Mouse (Mus musculus) neural tube, embryonic 10.5 days (tissue): ENCODE results near the gene Dgkh.
"Not testable (repeated sequence)": the region's sequence is repeated elsewhere in the genome, so short reads cannot be mapped to it uniquely, and the experiment has no call there.

Experiments
- DNase-seq: peaks from one replicate; pipeline ENCODE4 v3.0.0-alpha.2; 2017; ENCODE audit warnings: low spot score; ENCODE audit errors: extremely low spot score

The Dgkh gene

DNA sequence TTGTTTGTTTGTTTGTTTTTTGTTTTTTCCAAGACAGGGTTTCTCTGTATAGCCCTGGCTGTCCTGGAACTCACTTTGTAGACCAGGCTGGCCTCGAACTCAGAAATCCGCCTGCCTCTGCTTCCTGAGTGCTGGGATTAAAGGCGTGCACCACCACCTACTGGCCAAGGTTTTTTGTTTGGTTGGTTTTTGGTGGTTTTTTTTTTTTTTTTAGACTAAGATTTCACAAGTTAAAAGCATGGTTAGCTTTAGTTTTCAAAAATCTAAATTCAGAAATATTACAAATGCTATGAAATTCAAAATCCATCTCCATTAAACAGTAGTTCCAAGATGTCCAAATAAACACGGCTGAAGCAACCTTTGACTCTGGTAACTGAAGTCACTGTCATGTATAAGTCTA, 8.9 kb downstream of the Dgkh start:
- DNase-seq, result not testable (repeated sequence)

DNA sequence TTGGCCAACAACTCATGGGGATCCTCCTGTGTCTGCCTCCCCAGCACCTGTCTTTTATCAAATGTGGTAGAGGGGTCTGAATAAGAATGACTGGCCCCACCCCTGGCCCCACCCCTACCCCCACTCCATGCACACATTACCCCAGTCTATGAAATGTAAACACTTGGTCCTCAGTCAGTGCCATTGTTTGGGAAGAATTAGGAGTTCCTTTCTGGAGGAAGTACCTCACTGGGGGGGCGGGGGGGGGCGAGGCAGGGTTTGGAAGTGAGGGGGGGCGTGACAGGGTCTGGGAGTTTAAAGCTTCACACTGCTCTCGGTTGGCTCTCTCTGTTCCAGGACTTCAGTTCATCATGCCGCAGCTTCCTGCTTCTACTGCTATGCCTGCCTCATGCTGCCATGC, 10.5 kb downstream of the Dgkh start:
- no peak for DNase-seq

GRCm38 (mm10) chr14:78716035-78716434, 16.5 kb downstream of the Dgkh start:
- DNase-seq, result no peak

GRCm38 (mm10) chr14:78712565-78713148, 19.9 kb downstream of the Dgkh start:
- DNase-seq, result no peak

GRCm38 (mm10) chr14:78710647-78711046, 21.9 kb downstream of the Dgkh start:
- no peak for DNase-seq

- DNase-seq, result no peak
Observed at GRCm38 (mm10) chr14:78705616-78706015, 27.0 kb downstream of the Dgkh start.

GRCm38 (mm10) chr14:78703989-78704388, 28.6 kb downstream of the Dgkh start:
- no peak for DNase-seq

DNA sequence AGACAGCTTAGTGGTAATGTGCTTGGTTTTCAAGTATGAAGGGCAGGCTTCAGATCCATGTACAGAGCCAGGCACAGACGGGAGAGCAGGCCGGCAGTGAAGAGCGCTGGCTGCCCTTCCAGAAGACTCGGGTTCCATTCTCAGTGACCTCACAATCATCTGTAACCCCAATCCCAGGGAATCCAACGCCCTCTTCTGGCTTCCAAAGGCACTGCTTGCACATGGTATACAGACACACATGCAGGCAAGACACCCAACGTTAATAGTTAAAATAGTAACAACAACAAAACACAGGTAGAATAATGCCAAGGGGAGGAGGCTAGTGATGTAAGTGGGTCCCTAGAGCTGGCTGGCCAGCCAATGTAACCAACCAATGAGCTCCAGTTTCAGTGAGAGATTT, 29.2 kb downstream of the Dgkh start:
- DNase-seq, result no peak

- no peak for DNase-seq
Observed at GRCm38 (mm10) chr14:78702048-78702447, 30.5 kb downstream of the Dgkh start.

DNA sequence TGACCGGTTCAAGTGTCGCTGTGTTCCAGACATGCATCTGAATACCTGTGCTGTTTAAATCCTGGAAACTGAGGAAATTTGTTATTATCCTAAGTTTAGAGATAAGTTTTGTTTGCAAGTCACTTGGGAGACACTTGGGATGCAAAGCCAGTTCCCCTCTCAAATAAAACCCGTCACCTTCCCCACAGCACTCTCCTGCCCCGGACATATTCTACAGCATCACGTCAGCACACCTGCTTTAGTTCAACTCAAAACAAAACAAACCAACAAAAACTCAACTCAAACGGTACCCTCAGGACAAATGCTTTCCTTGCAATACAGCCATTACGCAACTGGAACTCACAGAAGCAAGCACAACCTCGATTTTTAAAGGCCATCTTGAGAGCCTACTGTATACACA, 31.1 kb downstream of the Dgkh start:
- DNase-seq, result no peak

GRCm38 (mm10) chr14:78701087-78701486, 31.5 kb downstream of the Dgkh start:
- DNase-seq, result no peak

DNA sequence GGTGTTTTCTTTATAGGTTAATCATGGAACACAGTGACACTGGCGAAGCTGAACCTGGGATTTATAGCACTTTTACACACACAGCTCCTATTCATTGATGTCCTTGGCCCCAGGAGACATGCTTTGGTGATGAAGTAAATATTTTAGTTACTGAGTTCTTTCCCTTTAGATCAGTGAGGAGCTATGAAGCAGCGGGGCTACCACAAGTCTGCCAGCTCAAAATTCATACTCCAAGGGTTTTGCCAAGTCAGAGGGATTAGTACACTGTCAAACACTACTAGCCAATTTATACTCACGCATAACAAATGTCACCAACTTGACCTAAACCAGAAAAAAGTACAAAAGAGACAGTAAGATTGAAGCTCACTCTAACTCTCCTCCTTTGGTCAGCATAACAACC, 32.9 kb downstream of the Dgkh start:
- no peak for DNase-seq

GRCm38 (mm10) chr14:78699196-78699595, 33.4 kb downstream of the Dgkh start:
- DNase-seq, result no peak

GRCm38 (mm10) chr14:78694121-78694520, 38.5 kb downstream of the Dgkh start:
- no peak for DNase-seq

- no peak for DNase-seq
Observed at GRCm38 (mm10) chr14:78692602-78693001, 40.0 kb downstream of the Dgkh start.

GRCm38 (mm10) chr14:78691926-78692487, 40.6 kb downstream of the Dgkh start:
- DNase-seq, result no peak

- DNase-seq, result no peak
Observed at GRCm38 (mm10) chr14:78690883-78691282, 41.7 kb downstream of the Dgkh start.

DNA sequence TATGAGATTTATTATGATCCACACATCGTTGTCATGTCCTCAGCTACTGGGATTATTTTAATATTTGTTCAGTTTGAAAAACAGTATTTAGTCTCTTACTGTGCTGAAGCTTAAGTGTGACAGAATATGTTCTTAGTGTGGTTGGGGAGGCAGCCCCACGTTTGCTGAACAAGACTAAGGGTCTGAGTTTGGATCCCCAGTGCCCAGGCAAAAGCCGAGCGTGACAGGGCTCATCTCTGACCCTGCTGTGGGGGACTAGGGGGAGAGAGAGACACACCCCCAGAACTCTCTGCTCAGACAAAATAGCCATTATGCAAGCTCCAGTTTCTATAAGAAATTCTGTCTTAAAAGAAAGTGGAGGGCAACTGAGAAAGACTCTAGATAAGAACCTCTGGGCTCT, 42.2 kb downstream of the Dgkh start:
- DNase-seq, result no peak

DNA sequence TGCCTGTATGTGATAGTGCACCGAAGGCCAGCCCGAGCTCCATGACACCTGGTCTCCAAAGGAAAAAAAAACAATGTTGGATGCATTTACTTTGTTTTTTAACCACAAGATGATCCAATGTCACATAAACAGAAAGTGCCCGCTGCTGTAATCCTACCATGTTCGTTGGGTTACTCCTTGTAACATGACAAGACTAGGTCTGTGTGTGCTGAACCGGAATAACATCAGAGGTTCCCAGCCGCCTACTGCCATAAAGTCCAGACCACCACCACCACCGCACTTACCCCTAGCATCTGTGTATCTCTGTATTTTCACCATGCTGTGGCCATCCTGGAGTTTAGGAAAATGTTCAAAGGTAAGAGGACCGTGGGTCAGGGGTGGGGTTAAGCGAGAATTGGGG, 42.6 kb downstream of the Dgkh start:
- no peak for DNase-seq

DNA sequence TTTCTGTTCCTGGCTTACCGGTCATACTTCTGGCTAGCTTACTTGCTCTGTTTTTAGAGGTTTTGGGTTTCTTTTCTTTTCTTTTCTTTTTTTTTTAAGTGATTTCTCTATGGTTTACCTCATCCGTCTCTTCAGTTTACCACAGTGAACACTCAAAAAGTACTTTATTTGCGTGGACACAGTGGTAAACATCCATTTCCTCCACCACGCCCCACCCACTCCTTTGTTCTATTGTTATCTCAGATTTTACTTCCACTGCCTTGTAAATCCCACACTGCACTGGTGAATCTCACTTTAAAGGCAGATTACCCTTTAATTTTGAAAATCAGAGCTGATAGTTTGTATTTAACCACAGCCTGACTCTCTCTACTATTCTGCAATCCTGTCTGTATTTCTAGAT, 44.9 kb downstream of the Dgkh start:
- DNase-seq, result no peak

- no peak for DNase-seq
Observed at GRCm38 (mm10) chr14:78686701-78687100, 45.9 kb downstream of the Dgkh start.

DNA sequence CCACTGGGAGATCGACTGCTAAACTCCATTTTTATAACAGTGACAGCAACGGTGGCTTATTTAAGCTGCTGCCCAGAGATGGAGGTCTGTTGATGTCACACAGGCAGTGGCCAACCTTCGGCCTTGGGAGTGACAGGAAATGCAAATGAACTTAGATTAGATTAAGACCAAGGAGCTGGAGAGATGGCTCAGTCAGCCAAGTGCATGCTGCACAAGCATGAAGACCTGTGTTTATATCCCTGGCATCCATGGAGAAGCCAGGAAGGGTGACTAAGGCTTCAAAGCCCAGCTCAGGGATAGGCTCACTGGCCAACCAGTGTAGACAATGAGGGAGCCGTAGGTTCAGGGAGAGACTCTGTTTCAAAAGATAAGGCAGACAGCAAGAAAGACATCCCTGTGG, 48.4 kb downstream of the Dgkh start:
- DNase-seq, result no peak

GRCm38 (mm10) chr14:78678981-78679380, 53.6 kb downstream of the Dgkh start:
- no peak for DNase-seq
